Comparison of ENCODE assay signal across 12 mouse cellular contexts in the genomic region with DNA sequence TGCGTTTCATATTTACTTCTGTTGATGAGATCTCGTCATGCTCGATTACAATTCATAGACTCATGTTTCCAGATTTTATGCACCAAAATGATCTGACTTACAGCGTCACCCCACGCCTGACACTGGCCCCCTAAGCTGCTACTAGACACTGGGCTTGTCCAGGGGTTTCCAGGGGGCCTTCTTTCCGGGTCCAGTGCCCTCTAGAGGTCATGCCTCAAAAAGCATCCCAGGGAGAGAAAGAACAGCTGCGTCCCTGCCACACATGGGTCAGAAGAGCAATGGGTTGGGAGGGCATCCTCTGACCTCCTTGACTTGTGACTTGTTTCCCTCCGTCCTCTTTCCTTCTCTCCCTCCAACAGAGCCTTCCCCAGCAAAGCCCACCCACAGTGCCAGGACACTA.
A peak's percentile ranks its signal among the peaks of the same experiment; 100 is the strongest.
DNase-seq lines count a peak whose midpoint lies in the region; ATAC-seq and TF ChIP-seq lines count a peak whose summit lies in the region.
"Had no signal": no experiment of that assay in that cellular context is flagged by ENCODE, and none has a peak within 500 bp of the region (broad histone marks: within the 10 kb centered on the region; RNA-seq: fewer than 3 reads in every experiment).

No protein-coding gene starts in this region.

- peaks cover 90% of the 10 kb centered on the region for H3K27me3 ChIP-seq in CH12.LX (replicated peaks)
- peaks cover 12% of the 10 kb centered on the region for H3K27me3 ChIP-seq in limb, embryonic 11.5 days (ENCODE audit: control insufficient read depth, insufficient read depth, low read length)

- H3K9ac ChIP-seq in CH12.LX (ENCODE audit: insufficient read depth, low read depth): no peak overlapping the region
- H3K9ac ChIP-seq in limb, embryonic 11.5 days (ENCODE audit: low read length): no peak overlapping the region

- TF ChIP-seq CTCF in left cerebral cortex, adult 2 months (IDR thresholded peaks at IDR 0.05): peak; percentile 37
- TF ChIP-seq CTCF in CH12.LX (conservative IDR thresholded peaks at IDR 0.05 in 1 of 2, IDR thresholded peaks at IDR 0.05 in 1 of 2; ENCODE audit: low read depth in 2 of 2, low read length in 2 of 2): peak; percentile 43 to 64; a peak in 3 of 4 replicates

- H3K9me3 ChIP-seq in CH12.LX (replicated peaks; ENCODE audit: low read length): peaks cover 3% of the 10 kb centered on the region
- H3K9me3 ChIP-seq in limb, embryonic 11.5 days (ENCODE audit: control insufficient read depth, low read length): no peaks in the 10 kb centered on the region

- no peak overlapping the region for H3K4me2 ChIP-seq in CH12.LX (ENCODE audit: insufficient read depth, low read depth, poor library complexity, severe bottlenecking)
- H3K4me2 ChIP-seq in limb, embryonic 11.5 days (ENCODE audit: low read depth, severe bottlenecking): no peak overlapping the region

- no peak for TF ChIP-seq POLR2A in CH12.LX (IDR thresholded peaks at IDR 0.05; ENCODE audit: low read depth, low read length)

- no peaks in the 10 kb centered on the region for H3K79me2 ChIP-seq in CH12.LX (replicated peaks; ENCODE audit: control insufficient read depth, extremely low read depth, insufficient read depth, poor library complexity, severe bottlenecking)

- 29% methylated on average over 8 of the region's 8 CpGs for WGBS in limb, embryonic 11.5 days

- ATAC-seq in limb, embryonic 11.5 days (ENCODE audit: insufficient number of reproducible peaks, low FRiP score, low TSS enrichment, low read depth): no peak
- ATAC-seq: hindbrain, embryonic 16.5 days had no signal

- dilution Hi-C loops in CH12.LX (cut with MboI; ENCODE audit: extremely low pct_ligation_motif_present, extremely low pct_unique_long_range_greater_than_20kb, low sequenced_read_pairs): no loop called here

- H3K27ac ChIP-seq in left cerebral cortex, adult 2 months: no peak overlapping the region
- no peak overlapping the region for H3K27ac ChIP-seq in CH12.LX (ENCODE audit: insufficient read depth, low read depth)
- H3K27ac ChIP-seq in limb, embryonic 11.5 days (replicated peaks; ENCODE audit: low read depth, low read length): no peak overlapping the region

- DNase-seq in left cerebral cortex, adult 2 months (ENCODE audit: extremely low spot score in 1 of 2, low spot score in 2 of 2): no peak
- no peak for DNase-seq in left cerebral cortex, adult 11 months (ENCODE audit: low spot score)
- peak; percentile 23 for DNase-seq in CH12.LX (ENCODE audit: extremely low read depth)
- DNase-seq in NIH3T3 (ENCODE audit: low read depth): peak; percentile 21
- peak; percentile 51 for DNase-seq in limb, embryonic 11.5 days (ENCODE audit: low spot score)
- no peak for DNase-seq in urinary bladder, adult 2 months (ENCODE audit: low spot score)
- DNase-seq in urinary bladder, postnatal 14 days (ENCODE audit: low spot score): no peak
- DNase-seq: gastrocnemius, postnatal 25 days; lung, adult 18-20 months; right cerebral cortex, postnatal 14 days; thymus, postnatal 14 days had no signal

- no peak for TF ChIP-seq EP300 in CH12.LX (IDR thresholded peaks at IDR 0.05; ENCODE audit: low read length)

- H3K4me1 ChIP-seq in CH12.LX (ENCODE audit: control insufficient read depth in 1 of 2, insufficient read depth in 2 of 2): peaks cover 0 to 7% of the 10 kb centered on the region in 2 experiments; a peak in 2 of 4 replicates
- no peaks in the 10 kb centered on the region; the same call in 1 of the 2 replicates for H3K4me1 ChIP-seq in limb, embryonic 11.5 days (ENCODE audit: control insufficient read depth, insufficient read depth, low read length)

- H3K36me3 ChIP-seq in CH12.LX (replicated peaks in 1 of 2; ENCODE audit: control insufficient read depth in 1 of 2, insufficient read depth in 1 of 2, low read length in 1 of 2): no peaks in the 10 kb centered on the region
- H3K36me3 ChIP-seq in limb, embryonic 11.5 days (ENCODE audit: control insufficient read depth, insufficient read depth, low read length): no peaks in the 10 kb centered on the region

- in situ Hi-C loops in CH12.LX (cut with MboI; ENCODE audit: low pct_ligation_motif_present, low pct_unique_long_range_greater_than_20kb, low sequenced_read_pairs): no loop called here

- H3K4me3 ChIP-seq in left cerebral cortex, adult 2 months: no peak overlapping the region
- no peak overlapping the region for H3K4me3 ChIP-seq in CH12.LX (replicated peaks in 1 of 3; ENCODE audit: low read depth in 2 of 3, low read length in 2 of 3, poor library complexity in 1 of 3)
- H3K4me3 ChIP-seq in limb, embryonic 11.5 days (ENCODE audit: low read depth, low read length): no peak overlapping the region

- intact Hi-C loops in left cerebral cortex, adult 2 months (cut with DNase I): no loop called here

- no peak for TF ChIP-seq RAD21 in CH12.LX (IDR thresholded peaks at IDR 0.05; ENCODE audit: low read depth, low read length)

TF ChIP-seq in CH12.LX, 34 proteins besides CTCF, POLR2A, EP300 and RAD21:
- TF ChIP-seq ELF1 (IDR thresholded peaks at IDR 0.05; ENCODE audit: low read depth, low read length): 0 out of 2 replicates have a peak, but pooled peaks have one; percentile 14
- TF ChIP-seq ETS1 (conservative IDR thresholded peaks at IDR 0.05; ENCODE audit: low read depth, low read length): no peak
- TF ChIP-seq HCFC1 (IDR thresholded peaks at IDR 0.05; ENCODE audit: low read depth, low read length): no peak
- no peak for TF ChIP-seq SMC3 (IDR thresholded peaks at IDR 0.05; ENCODE audit: low read depth, low read length)
- TF ChIP-seq JUN (IDR thresholded peaks at IDR 0.05; ENCODE audit: insufficient read depth, low read depth, low read length): no peak
TF ChIP-seq in CH12.LX: peak in this region for 1.

Comparison
In these comparisons a context has a peak if more than half of its experiments do, and no peak if none do; other contexts are left out.
1. DNase-seq: peak in CH12.LX (single experiment), NIH3T3 (single experiment) and limb, embryonic 11.5 days (single experiment); none in left cerebral cortex, adult 2 months (0 of 2), left cerebral cortex, adult 11 months (single experiment), urinary bladder, adult 2 months (single experiment) and urinary bladder, postnatal 14 days (single experiment).